Mouse (Mus musculus) cerebellum, adult 2 months (tissue): ENCODE results near the gene Gpr107.

Experiments
- CTCF ChIP-seq: fragments of 200-500 bp; IDR thresholded peaks from 2 replicates; pipeline ENCODE4 v1.5.1; 2011; ENCODE audit warnings: low read depth, mild to moderate bottlenecking, control low read depth, low read length, moderate library complexity, borderline replicate concordance; ENCODE audit not compliant: insufficient read depth
- POLR2A ChIP-seq: fragments of 200-500 bp; IDR thresholded peaks from 2 replicates; pipeline ENCODE4 v1.6.1; 2011; ENCODE audit warnings: low read length, control low read depth, borderline replicate concordance; ENCODE audit not compliant: insufficient read depth

DNA sequence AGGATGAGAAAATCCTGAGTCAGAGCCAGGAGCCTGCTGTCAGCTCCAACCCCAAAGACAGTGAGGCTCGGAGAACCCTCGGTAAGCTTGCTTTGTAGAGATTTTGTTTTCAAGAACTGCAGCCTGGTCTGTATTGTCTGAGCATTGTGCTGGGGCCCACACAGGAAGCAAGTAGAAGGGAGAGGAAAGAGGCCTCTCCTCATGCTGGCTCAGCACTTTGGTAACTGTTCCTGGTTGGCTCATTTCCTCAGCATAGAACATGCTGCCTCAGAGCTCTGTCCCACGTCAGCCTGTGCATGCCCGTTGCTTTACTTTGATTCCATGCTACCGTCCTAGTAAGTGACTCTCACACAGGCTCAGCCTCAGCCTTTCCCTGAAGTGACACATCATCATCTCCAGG, 19.9 kb downstream of the Gpr107 start:
- TF ChIP-seq CTCF (no peak), POLR2A (no peak)
